Mouse (Mus musculus) liver, embryonic 14.5 days (tissue): ENCODE data around the gene Stk16. TPM values are rescaled to one million over a fixed set of nuclear protein-coding genes. Genes with fewer than 3 reads are reported as not detected.

Source experiments
- ATAC-seq: fragments of 200-750 bp; cut with Nextera tagmentation; 2 replicates; pipeline ENCODE4 v1.8.0; 2017; ENCODE audit warnings: moderate number of reproducible peaks, mild to moderate bottlenecking, moderate library complexity; ENCODE audit not compliant: insufficient read depth
- DNase-seq, 3 experiments: peaks; one replicate each; pipeline ENCODE4 v3.0.0-alpha.2; 2012 to 2013; ENCODE audit warnings: low read depth in 3 of 3, low spot score in 3 of 3
- H3K27ac ChIP-seq: fragments of 300-500 bp; sonication (generic); 2 replicates; pipeline ENCODE4 v1.5.1; 2014; ENCODE audit warnings: moderate library complexity, mild to moderate bottlenecking, control low read depth, inconsistent platforms
- H3K27me3 ChIP-seq: fragments of 300-500 bp; sonication (generic); 2 replicates; pipeline ENCODE4 v1.6.1; 2014; ENCODE audit warnings: mild to moderate bottlenecking, low read length, moderate library complexity; ENCODE audit not compliant: control insufficient read depth, insufficient read depth
- H3K36me3 ChIP-seq: fragments of 300-500 bp; sonication (generic); replicated peaks from 2 replicates; pipeline ENCODE4 v1.6.1; 2014; ENCODE audit warnings: low read depth; ENCODE audit not compliant: control insufficient read depth, insufficient read depth
- H3K4me1 ChIP-seq, 2 experiments: fragments of 200-500 bp in 1 of 2; fragments of 300-500 bp in 1 of 2; sonication (generic) in 1 of 2; replicated peaks; 2 replicates each; pipeline ENCODE4 v1.6.1; 2012 to 2014; ENCODE audit warnings: antibody characterized with exemption in 1 of 2, inconsistent platforms in 1 of 2, low read length in 1 of 2; ENCODE audit not compliant: control insufficient read depth in 2 of 2, insufficient read depth in 2 of 2
- H3K4me2 ChIP-seq: fragments of 300-500 bp; sonication (generic); 2 replicates; pipeline ENCODE4 v1.6.1; 2014; ENCODE audit warnings: low read depth, mild to moderate bottlenecking, control low read depth, moderate library complexity
- H3K4me3 ChIP-seq, 2 experiments: fragments of 200-500 bp in 1 of 2; fragments of 300-500 bp in 1 of 2; sonication (generic) in 1 of 2; 2 replicates each; pipeline ENCODE4 v1.5.1; 2012 to 2014; ENCODE audit warnings: low read depth in 2 of 2, low read length in 2 of 2, mild to moderate bottlenecking in 2 of 2, control low read depth in 1 of 2, inconsistent platforms in 1 of 2, moderate library complexity in 1 of 2; ENCODE audit not compliant: insufficient read depth in 1 of 2
- H3K9ac ChIP-seq: fragments of 300-500 bp; sonication (generic); replicated peaks from 2 replicates; pipeline ENCODE4 v1.6.1; 2014; ENCODE audit warnings: mild to moderate bottlenecking, control low read depth, moderate library complexity
- H3K9me3 ChIP-seq: fragments of 300-500 bp; sonication (generic); 2 replicates; pipeline ENCODE4 v1.6.1; 2016; ENCODE audit warnings: low read length, mixed read lengths; ENCODE audit not compliant: control insufficient read depth
- CTCF ChIP-seq: IDR thresholded peaks from 2 replicates; pipeline ENCODE4 v1.5.1; 2016; ENCODE audit warnings: antibody characterized with exemption, low read depth, control low read depth
- EP300 ChIP-seq: IDR thresholded peaks from 2 replicates; pipeline ENCODE4 v1.6.1; 2016; ENCODE audit warnings: antibody characterized with exemption, low read depth
- WGBS: fragments of 180-500 bp; shearing (Covaris S2); extraction: QIAGEN DNeasy Blood & Tissue Kit; methylation state at CpG from one replicate; pipeline ENCODE4 v1.1.7; 2014; ENCODE audit not compliant: insufficient replicate concordance; 5-methylcytosine and 5-hydroxymethylcytosine counted together
- polyA plus RNA-seq, 2 experiments: library from polyadenylated mRNA; depleted of rRNA in 1 of 2; stranded (reverse) in 1 of 2; unstranded in 1 of 2; fragments of >200 nt; fragmentation: Nextera tagmentation in 1 of 2; extraction: Ambion mirVana in 1 of 2; gene quantifications; 2 replicates each; pipeline versions ENCODE4 v1.2.1 to v1.2.3; 2012 to 2014

Stk16 gene
- polyA plus RNA-seq, 2 experiments, result 61.8 to 93.3 TPM

DNA sequence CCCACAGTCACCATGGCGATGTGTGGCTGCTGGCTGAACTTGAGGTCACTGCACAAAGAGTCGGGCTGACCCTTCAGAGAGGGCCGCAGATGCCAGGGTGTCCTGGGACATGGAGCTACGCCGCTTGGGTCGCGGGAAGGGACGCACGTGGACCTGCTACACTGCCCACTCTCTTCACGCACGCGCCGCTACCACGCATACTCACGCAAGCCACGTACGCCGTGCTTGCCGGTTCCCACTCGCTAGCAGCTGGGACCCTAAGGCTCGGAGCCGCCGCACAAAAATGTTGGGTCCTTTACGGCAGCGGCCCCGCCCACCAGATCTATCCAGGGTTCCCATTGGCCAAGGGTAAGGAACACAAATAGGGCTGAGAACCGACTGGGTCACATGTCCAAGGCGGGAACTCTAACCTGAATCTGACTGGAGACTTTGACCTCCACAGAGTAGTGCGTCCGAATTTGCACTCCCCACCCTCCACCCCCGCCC lies 30.5 kb upstream of the Stk16 start, which contains the start of gene Abcb6:
Gene Abcb6 (minus strand): TSS at position 288 of the 486 bp plus-strand sequence.
- H3K27me3 ChIP-seq, result no peaks in the 10 kb centered on the region
- H3K4me1 ChIP-seq, result peaks cover 16 to 18% of the 10 kb centered on the region in 2 experiments
- TF ChIP-seq CTCF, result no peak
- no peak for TF ChIP-seq EP300
- peak within 1 kb of the TSS; percentile 79 for H3K4me2 ChIP-seq
- peak; percentile 90 to 92 (median 92) for DNase-seq
- H3K9ac ChIP-seq, result peak within 1 kb of the TSS; percentile 96
- H3K36me3 ChIP-seq, result peaks cover 70% of the 10 kb centered on the region
- WGBS, result under 1% methylated on average over 31 of the region's 31 CpGs
- peak; percentile 87 for ATAC-seq
- peak within 1 kb of the TSS; percentile 95 for H3K27ac ChIP-seq
- H3K9me3 ChIP-seq, result no peaks in the 10 kb centered on the region
- peak within 1 kb of the TSS; percentile 61 to 70 for H3K4me3 ChIP-seq

DNA sequence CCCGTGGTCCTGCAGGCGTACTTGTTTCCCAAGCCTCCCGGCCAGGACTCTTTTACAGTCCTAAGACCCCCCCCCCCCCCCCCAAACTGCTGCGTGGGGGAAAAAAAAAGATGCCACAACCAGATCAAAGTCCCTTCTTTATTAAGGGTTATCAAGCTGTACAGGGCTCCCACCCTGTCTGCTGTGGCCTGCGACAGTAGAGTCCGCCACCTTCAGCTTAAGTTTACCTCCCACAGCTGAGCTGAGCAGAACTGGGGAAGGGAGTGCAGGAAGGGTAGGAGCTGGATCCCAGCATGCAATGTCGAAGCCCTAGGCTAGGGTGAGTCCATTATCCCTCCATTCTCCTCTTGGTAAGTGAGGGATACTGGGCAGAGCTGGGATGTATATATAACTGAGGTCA lies 29.9 kb upstream of the Stk16 start:
- Histone ChIP-seq H3K27me3 (no peaks in the 10 kb centered on the region), H3K4me2 (peak overlapping the region; percentile 79), H3K4me3 (peak overlapping the region in 1 of 2 experiments; percentile 70; a peak in 2 of 4 replicates), H3K9ac (peak overlapping the region; percentile 55), H3K9me3 (no peaks in the 10 kb centered on the region), H3K27ac (peak overlapping the region; percentile 80), H3K4me1 (peaks cover 16 to 18% of the 10 kb centered on the region in 2 experiments), H3K36me3 (peaks cover 70% of the 10 kb centered on the region)
- TF ChIP-seq CTCF (no peak), EP300 (no peak)
- ATAC-seq (no peak), DNase-seq (no peak)
- WGBS, result 33% methylated on average over 7 of the region's 7 CpGs

DNA sequence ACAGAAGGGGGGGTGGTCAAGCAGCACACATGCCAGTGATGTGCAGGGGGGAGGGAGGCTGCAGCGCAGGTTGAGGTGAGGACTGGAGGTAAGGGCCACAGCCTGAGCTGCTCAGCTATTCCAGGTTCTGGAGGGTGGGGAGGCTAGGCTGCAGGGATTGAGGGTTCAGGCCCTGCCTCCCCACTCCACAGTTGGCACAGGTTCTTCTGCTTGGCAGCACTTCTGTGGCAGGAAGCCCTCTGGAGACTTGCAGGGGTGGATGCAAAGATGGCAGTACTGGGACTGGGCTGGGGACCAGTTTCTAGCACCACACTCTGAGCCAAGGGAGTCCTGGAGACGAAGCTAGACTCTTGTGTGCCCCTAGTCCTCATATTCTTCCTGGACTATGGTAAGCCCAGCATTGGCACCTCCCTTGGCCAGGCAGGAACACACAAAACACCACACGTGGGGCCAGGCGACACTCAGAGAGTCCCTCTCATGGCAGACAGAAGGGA lies 29.2 kb upstream of the Stk16 start:
- DNase-seq, result no peak

GRCm38 (mm10) chr1:75182160-75182559 lies 28.5 kb upstream of the Stk16 start:
- DNase-seq (no peak), ATAC-seq (no peak)
- Histone ChIP-seq H3K27ac (no peak overlapping the region), H3K9me3 (no peaks in the 10 kb centered on the region), H3K36me3 (peaks cover 70% of the 10 kb centered on the region), H3K4me3 (no peak overlapping the region), H3K4me1 (peaks cover 16 to 18% of the 10 kb centered on the region in 2 experiments), H3K27me3 (no peaks in the 10 kb centered on the region), H3K9ac (no peak overlapping the region), H3K4me2 (no peak overlapping the region)
- TF ChIP-seq EP300 (no peak), CTCF (peak; percentile 52)
- WGBS, result 68% methylated on average over 4 of the region's 4 CpGs

More for the DNA sequence above, 29.2 kb upstream of the Stk16 start:
- WGBS, result 85% methylated on average over 4 of the region's 4 CpGs
- H3K9me3 ChIP-seq, result no peaks in the 10 kb centered on the region
- no peak overlapping the region; the same call in 1 of the 2 replicates for H3K9ac ChIP-seq
- ATAC-seq, result no peak
- H3K27me3 ChIP-seq, result no peaks in the 10 kb centered on the region
- peaks cover 70% of the 10 kb centered on the region for H3K36me3 ChIP-seq
- no peak overlapping the region for H3K4me3 ChIP-seq
- peaks cover 16 to 18% of the 10 kb centered on the region in 2 experiments for H3K4me1 ChIP-seq
- TF ChIP-seq EP300 (no peak), CTCF (no peak)
- no peak overlapping the region; the same call in 1 of the 2 replicates for H3K27ac ChIP-seq
- H3K4me2 ChIP-seq, result no peak overlapping the region

DNA sequence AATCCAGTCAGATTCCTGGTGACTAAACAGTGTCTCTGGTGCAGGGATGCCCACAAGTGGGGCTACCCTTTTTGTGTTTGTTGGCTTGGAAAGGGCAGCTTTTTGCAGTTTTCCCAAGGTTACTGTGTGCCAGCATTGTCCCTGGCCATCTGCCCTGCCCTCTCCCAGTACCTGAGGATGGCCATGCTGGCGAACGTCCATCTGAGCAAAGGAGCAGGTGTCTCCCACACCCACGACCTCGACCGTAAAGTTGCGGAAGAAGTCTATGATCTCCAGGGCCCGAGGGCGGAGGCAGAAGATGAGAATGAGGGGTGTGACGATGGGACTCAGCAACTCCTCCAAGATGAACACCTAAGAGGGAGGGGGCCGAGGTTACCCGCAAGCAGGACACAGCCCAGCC lies 25.1 kb upstream of the Stk16 start:
- ATAC-seq (no peak), DNase-seq (no peak)
- Histone ChIP-seq H3K4me1 (peaks cover 11 to 12% of the 10 kb centered on the region in 2 experiments), H3K36me3 (peaks cover 74% of the 10 kb centered on the region), H3K9me3 (no peaks in the 10 kb centered on the region), H3K27me3 (no peaks in the 10 kb centered on the region), H3K9ac (no peak overlapping the region), H3K27ac (no peak overlapping the region), H3K4me3 (no peak overlapping the region), H3K4me2 (no peak overlapping the region)
- TF ChIP-seq EP300 (no peak), CTCF (no peak)
- WGBS, result 79% methylated on average over 11 of the region's 11 CpGs
